Mouse (Mus musculus): ENCODE results near the gene Ccnd3.
A peak's percentile ranks its signal among the peaks of the same experiment; 100 is the strongest.

The Ccnd3 gene

GRCm38 (mm10) chr17:47626031-47626430 is 121.2 kb downstream of the Ccnd3 start:
- DNase-seq = peak; percentile 27

DNA sequence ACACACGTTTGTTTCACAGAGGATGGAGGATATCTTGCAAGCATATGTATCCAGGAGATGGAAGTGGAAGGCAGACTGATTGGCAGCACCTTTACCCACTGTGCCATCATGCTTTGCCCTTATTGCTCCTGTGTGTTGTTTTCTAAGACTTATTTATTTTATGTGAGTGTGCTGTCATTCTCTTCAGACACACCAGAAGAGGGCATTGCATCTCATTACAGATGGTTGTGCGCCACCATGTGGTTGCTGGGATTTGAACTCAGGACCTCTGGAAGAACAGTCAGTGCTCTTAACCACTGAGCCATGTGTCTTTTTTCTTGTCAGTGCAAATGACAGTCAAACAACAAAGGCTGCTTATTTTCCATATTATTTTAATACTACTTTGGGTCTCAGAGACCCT is 122.9 kb downstream of the Ccnd3 start:
- no peak for DNase-seq

- DNase-seq = peak; percentile 95
These were observed 124.2 kb downstream of the Ccnd3 start for GRCm38 (mm10) chr17:47628851-47629676.

DNA sequence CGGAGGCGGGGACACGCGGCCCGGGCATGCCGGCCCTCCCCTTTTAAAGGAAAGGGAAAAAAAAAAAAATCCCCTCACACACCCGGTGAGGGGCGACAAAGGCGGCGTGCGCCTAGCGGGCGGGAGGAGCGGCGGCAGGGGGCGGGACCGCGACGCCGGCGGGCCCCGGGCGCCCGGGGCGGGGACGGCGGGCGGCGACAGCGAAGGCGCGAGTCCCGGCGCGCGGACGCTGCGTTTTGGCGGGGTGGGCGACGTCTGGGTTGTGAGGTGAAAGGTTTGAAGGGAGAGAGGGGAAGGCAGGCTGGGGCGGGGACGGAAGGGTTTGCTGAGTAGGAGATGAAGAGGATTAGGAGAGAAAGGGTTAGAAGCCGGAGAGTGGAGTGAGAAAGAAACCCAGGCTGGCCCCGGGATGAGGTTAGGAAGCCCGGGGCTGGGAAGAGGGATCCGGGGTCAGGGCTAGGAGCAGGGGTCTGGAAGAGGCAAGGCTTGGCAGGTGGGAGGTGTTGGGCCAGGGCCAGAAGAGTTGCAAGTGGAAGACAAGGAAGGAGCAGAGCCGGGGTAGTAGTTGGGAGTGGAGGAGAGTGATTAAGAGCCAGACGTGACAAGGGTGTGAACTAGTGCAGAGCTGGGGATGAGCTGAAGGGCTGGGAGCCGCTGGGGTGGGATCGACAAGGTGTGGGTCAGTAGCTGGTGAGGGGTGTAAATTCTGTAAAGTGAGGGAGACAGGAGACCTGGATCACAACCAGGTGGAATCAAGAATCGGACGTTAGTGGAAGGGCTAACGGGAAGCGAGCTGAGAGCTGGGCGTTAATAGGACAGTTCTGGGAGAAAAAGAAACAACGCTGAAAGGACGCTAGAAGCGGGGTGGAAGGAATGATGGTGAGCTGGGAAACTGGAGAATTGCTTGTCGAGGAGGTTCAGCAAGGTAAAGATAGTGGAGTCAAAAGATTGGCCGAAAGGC is 125.1 kb downstream of the Ccnd3 start:
- DNase-seq = peak; percentile 26

DNA sequence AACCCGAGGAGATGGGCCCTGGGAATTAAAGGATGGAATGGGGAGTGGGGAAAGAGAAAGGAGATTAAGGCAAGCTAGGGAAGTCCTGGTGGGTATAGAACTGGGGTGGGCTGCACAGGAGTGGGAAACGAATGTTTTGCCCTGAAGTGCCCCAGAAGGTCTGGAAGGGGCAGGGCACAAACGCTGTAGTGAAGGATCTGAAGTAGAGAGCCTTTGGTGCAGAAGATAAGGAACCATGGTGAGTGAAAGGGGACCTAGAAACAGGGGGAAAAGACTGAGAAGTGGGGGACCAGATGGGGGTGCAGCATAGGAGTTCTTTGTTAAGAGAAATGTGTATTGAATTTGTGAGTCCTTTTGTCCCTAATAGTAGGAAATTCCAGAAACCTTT is 125.8 kb downstream of the Ccnd3 start, which contains the start of gene Usp49:
Gene Usp49 (plus strand): TSS at position 13 of the 388 bp plus-strand sequence.
- DNase-seq = no peak

DNA sequence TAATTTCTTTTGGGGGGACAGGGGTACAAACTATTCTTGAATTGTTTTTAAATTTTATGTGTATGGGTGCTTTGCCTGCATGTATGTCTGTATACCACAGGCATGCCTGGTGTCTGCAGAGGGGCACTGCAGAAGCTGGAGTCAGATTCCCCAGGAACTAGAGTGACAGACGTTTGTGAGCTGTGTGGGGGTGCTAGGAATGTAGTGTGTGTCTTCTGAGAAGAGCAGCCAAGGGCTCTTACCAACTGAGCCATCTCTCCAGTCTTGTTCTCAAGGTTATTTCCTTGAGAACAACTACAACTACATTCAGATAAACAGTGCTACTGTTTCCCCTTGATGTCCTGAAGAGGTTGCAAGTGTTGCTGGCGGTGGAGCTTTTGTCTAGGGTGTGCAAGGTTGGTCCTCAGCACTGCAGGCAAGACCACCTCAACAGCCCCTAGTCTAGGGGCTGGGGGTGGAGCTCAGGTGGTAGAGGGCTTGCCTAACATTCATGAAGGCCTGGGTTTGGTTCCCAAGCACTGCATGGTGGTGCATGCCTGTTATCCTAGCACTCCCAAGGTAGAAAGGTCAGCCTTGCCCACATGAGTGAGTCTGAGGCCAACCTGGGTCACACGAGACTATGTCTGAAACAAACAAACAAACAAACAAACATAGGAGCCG is 127.5 kb downstream of the Ccnd3 start:
- DNase-seq = no peak

- no peak for DNase-seq
These were observed 129.3 kb downstream of the Ccnd3 start for GRCm38 (mm10) chr17:47633999-47634770.

GRCm38 (mm10) chr17:47642992-47643391 is 138.1 kb downstream of the Ccnd3 start:
- DNase-seq = no peak

GRCm38 (mm10) chr17:47646683-47647082 is 141.8 kb downstream of the Ccnd3 start:
- peak; percentile 79 for DNase-seq

DNA sequence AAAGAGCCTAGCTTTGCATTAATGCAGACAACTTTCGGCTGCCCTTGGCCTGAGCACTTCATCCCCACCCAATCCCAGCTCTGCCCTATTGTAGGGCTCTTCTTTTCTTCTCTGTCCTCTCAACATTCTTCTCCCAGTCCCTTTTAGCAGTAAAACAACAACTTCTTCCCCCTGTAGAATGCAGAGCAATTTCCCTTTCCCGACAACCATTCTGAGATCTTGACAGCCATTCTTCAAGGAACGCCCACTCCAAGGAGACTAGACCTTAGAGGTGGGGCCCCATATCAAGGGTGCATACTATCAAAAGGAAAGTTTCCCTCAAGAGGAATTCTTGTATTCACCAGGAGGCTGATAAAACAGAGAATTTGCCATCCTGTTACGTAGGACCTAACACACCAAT is 144.1 kb downstream of the Ccnd3 start:
- no peak for DNase-seq
